Mouse (Mus musculus) spleen, adult 2 months (tissue): ENCODE data around the gene Tlcd1. TPM values are rescaled to one million over a fixed set of nuclear protein-coding genes. Genes with fewer than 3 reads are reported as not detected.

Source experiments
- DNase-seq, 2 experiments: peaks; one replicate each; pipeline versions ENCODE4 v3.0.0 to v3.0.0-alpha.2; 2012 to 2021; ENCODE audit warnings: low spot score in 2 of 2, low read depth in 1 of 2
- H3K27ac ChIP-seq: fragments of 200-500 bp; 2 replicates; pipeline ENCODE4 v1.5.1; 2012; ENCODE audit warnings: low read length, inconsistent platforms; ENCODE audit not compliant: insufficient read depth
- H3K27me3 ChIP-seq: fragments of 200-500 bp; 2 replicates; pipeline ENCODE4 v1.6.1; 2012; ENCODE audit warnings: mild to moderate bottlenecking, moderate library complexity, low read length, inconsistent platforms; ENCODE audit not compliant: control insufficient read depth, insufficient read depth
- H3K36me3 ChIP-seq: fragments of 200-500 bp; 2 replicates; pipeline ENCODE4 v1.6.1; 2012; ENCODE audit warnings: mild to moderate bottlenecking, low read length, inconsistent platforms; ENCODE audit not compliant: control insufficient read depth, insufficient read depth
- H3K4me1 ChIP-seq: fragments of 200-500 bp; 2 replicates; pipeline ENCODE4 v1.6.1; 2011; ENCODE audit warnings: inconsistent platforms; ENCODE audit not compliant: control insufficient read depth, insufficient read depth, insufficient read length
- H3K4me3 ChIP-seq: fragments of 200-500 bp; 2 replicates; pipeline ENCODE4 v1.5.1; 2011; ENCODE audit warnings: mild to moderate bottlenecking, inconsistent platforms; ENCODE audit not compliant: insufficient read depth, insufficient read length; ENCODE audit errors: extremely low read depth
- CTCF ChIP-seq: fragments of 200-500 bp; IDR thresholded peaks from 2 replicates; pipeline ENCODE4 v1.5.1; 2011; ENCODE audit warnings: mild to moderate bottlenecking, inconsistent platforms; ENCODE audit not compliant: insufficient read depth, insufficient read length, insufficient replicate concordance; ENCODE audit errors: extremely low read depth
- POLR2A ChIP-seq: fragments of 200-500 bp; IDR thresholded peaks from 2 replicates; pipeline ENCODE4 v1.6.1; 2011; ENCODE audit warnings: low read depth, low read length, inconsistent platforms
- WGBS: fragments of 180-500 bp; shearing (Covaris S2); methylation state at CpG from one replicate; pipeline ENCODE4 v1.1.7; 2018; 5-methylcytosine and 5-hydroxymethylcytosine counted together
- polyA plus RNA-seq: library from polyadenylated mRNA; depleted of rRNA; stranded (reverse); fragments of >200 nt; gene quantifications from 2 replicates; pipeline ENCODE4 v1.2.3, GENCODE M21; 2012

Gene Tlcd1
- polyA plus RNA-seq, 1 experiment = 10.4 TPM

DNA sequence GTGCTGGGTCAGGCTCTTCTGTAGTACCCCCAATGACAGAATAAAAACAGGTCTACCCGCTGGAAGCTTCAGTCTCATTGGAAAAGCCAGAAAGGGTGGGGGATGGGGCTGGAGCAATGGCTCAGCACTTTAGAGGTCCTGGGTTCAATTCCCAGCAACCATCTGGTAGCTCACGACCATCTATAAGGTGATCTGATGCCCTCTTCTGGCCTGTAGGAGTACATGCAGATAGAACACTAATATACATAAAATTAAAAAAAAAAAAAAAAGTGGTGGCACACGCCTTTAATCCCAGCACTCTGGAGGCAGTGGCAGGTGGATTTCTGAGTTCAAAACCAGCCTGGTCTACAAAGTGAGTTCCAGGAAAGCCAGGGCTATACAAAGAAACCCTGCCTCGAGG, 5.2 kb upstream of the Tlcd1 start:
- H3K36me3 ChIP-seq = no peaks in the 10 kb centered on the region
- H3K27ac ChIP-seq = no peak overlapping the region
- TF ChIP-seq CTCF = no peak
- no peak for TF ChIP-seq POLR2A
- H3K4me1 ChIP-seq = peaks cover 10% of the 10 kb centered on the region
- WGBS = 72% methylated on average over 4 of the region's 4 CpGs
- H3K27me3 ChIP-seq = no peaks in the 10 kb centered on the region
- no peak for DNase-seq
- no peak overlapping the region for H3K4me3 ChIP-seq

- Histone ChIP-seq H3K27ac (no peak overlapping the region), H3K4me1 (peaks cover 10% of the 10 kb centered on the region), H3K27me3 (no peaks in the 10 kb centered on the region), H3K36me3 (no peaks in the 10 kb centered on the region), H3K4me3 (no peak overlapping the region)
- WGBS = 91% methylated on average over 16 of the region's 16 CpGs
- no peak for DNase-seq
- no peak for TF ChIP-seq POLR2A
- TF ChIP-seq CTCF = no peak
Observed at GRCm38 (mm10) chr11:78172034-78172747, 4.3 kb upstream of the Tlcd1 start.

DNA sequence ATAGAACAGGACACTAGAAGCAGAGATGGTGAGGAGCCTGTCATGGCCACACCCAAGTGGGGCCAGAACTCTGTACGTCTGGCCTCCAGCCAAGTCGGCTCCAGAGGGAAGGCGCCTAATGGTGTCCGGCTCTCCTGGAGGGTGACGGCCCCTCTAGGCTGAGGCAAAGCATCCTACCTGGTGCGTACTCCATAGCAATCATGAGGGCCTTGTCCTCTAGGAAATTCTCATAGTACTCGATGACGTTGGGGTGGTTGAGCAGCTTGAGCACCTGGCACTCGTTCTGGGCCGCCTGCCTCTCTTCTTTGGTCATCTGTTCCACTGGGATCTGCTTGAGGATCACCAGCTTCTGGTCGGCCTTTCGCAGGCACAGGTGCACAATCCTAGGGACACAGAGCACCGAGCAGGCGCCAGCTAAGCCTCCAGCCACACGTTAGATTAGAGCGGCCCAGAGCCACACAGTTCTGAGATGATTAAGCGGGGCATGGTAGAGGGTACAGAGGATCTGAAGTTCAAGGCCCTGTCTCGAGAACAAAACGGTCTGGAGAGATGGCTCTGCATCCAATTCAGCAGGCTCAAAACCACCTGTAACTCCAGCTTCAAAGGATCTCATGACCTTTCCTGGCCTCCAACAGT, 3.6 kb upstream of the Tlcd1 start:
- Histone ChIP-seq H3K27ac (no peak overlapping the region), H3K36me3 (no peaks in the 10 kb centered on the region), H3K27me3 (no peaks in the 10 kb centered on the region), H3K4me3 (no peak overlapping the region), H3K4me1 (peaks cover 10% of the 10 kb centered on the region)
- no peak for TF ChIP-seq POLR2A
- no peak for TF ChIP-seq CTCF
- DNase-seq = no peak
- 94% methylated on average over 19 of the region's 19 CpGs for WGBS

GRCm38 (mm10) chr11:78174506-78174905, 2.0 kb upstream of the Tlcd1 start:
- Histone ChIP-seq H3K4me3 (no peak overlapping the region), H3K27me3 (no peaks in the 10 kb centered on the region), H3K27ac (no peak overlapping the region), H3K36me3 (0 out of 2 replicates have a peak, but pooled peaks cover under 1% of the 10 kb centered on the region), H3K4me1 (peaks cover 12% of the 10 kb centered on the region)
- TF ChIP-seq CTCF (no peak), POLR2A (no peak)
- no peak for DNase-seq
- WGBS = 88% methylated on average over 3 of the region's 3 CpGs

DNA sequence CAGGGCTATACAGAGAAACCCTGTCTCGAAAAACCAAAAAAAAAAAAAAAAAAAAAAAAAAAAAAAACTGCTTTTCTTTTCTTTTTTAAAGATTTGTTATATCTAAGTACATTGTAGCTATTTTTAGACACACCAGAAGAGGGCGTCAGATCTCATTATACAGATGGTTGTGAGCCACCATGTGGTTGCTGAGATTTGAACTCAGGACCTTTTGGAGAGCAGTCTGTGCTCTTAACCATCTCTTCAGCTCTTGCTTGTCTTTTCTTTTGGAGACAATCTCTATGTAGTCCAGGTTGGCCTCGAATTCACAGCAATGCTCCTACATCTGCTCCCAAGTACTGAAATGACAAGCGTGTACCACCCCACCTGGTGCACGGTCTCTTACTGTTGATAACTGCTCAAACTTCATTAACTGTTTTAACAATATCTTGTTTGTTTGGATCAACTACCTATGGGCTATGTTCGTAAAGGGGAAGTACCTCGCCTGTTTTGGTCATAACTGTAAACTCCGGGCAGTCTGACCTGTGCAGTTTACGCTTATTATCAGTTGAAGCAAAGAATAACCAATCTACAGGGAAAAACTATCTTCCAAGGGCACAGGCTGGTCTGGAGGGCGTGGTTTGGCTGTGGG, 625 bp upstream of the Tlcd1 start:
- peaks cover 8% of the 10 kb centered on the region for H3K4me1 ChIP-seq
- no peaks in the 10 kb centered on the region for H3K27me3 ChIP-seq
- H3K27ac ChIP-seq = peak overlapping the region; percentile 96
- H3K4me3 ChIP-seq = no peak overlapping the region
- no peak for TF ChIP-seq POLR2A
- H3K36me3 ChIP-seq = peaks cover 11% of the 10 kb centered on the region
- 2% methylated on average over 10 of the region's 10 CpGs for WGBS
- DNase-seq = peak in 1 of 2 experiments; percentile 34

GRCm38 (mm10) chr11:78176905-78177331, 407 bp downstream of the Tlcd1 start:
- under 1% methylated on average over 23 of the region's 23 CpGs for WGBS
- peak overlapping the region; percentile 96 for H3K27ac ChIP-seq
- DNase-seq = no peak
- no peaks in the 10 kb centered on the region for H3K27me3 ChIP-seq
- peaks cover 8% of the 10 kb centered on the region for H3K4me1 ChIP-seq
- TF ChIP-seq POLR2A = no peak
- peak overlapping the region; percentile 92 for H3K4me3 ChIP-seq
- peaks cover 15% of the 10 kb centered on the region for H3K36me3 ChIP-seq

DNA sequence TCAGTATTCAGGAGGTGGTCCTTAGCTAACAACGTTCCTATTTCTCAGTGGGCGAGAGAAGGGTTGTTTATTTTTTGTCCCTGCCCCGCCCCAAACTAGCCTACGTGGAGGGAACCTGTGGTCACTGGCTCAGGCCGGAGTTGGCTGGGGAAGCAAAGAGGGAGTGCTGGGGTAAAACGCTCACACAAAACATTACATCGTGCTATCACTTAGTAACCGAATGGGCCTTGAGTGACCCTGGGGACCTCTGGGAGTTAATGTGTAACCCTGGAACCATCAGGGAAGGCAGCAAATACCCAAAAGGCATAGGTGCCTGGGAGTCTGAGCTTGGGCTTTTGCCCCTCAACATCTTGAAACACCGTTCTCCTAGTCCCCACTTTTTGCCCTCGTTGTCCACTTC, 926 bp downstream of the Tlcd1 start:
- H3K27ac ChIP-seq = peak overlapping the region; percentile 96; the same call in 1 of the 2 replicates
- TF ChIP-seq POLR2A = no peak
- TF ChIP-seq CTCF = no peak
- peaks cover 17% of the 10 kb centered on the region for H3K36me3 ChIP-seq
- H3K27me3 ChIP-seq = no peaks in the 10 kb centered on the region
- DNase-seq = no peak
- H3K4me3 ChIP-seq = peak overlapping the region; percentile 92
- WGBS = 1% methylated on average over 10 of the region's 10 CpGs
- H3K4me1 ChIP-seq = peaks cover 8% of the 10 kb centered on the region
